Mouse (Mus musculus): Measurements from ENCODE around the gene Tacc2. TPM values are rescaled to one million over a fixed set of nuclear protein-coding genes. Genes with fewer than 3 reads are reported as not detected.

Tacc2 gene
- total RNA-seq, 2 experiments from 2014 or later = 27.5 to 58.4 TPM

GRCm38 (mm10) chr7:130617591-130617990 is 40.4 kb downstream of the Tacc2 start:
- no peak for DNase-seq

- DNase-seq = no peak
Observed at GRCm38 (mm10) chr7:130621068-130621467, 43.8 kb downstream of the Tacc2 start.

- DNase-seq = peak; percentile 44
Observed at GRCm38 (mm10) chr7:130621953-130622352, 44.7 kb downstream of the Tacc2 start.

GRCm38 (mm10) chr7:130622359-130622758 is 45.1 kb downstream of the Tacc2 start:
- no peak for DNase-seq

GRCm38 (mm10) chr7:130624299-130624698 is 47.1 kb downstream of the Tacc2 start:
- no peak for DNase-seq

- no peak for DNase-seq
Observed at GRCm38 (mm10) chr7:130625361-130625760, 48.1 kb downstream of the Tacc2 start.

GRCm38 (mm10) chr7:130628601-130629000 is 51.4 kb downstream of the Tacc2 start:
- DNase-seq = no peak

- no peak for DNase-seq
Observed at GRCm38 (mm10) chr7:130629999-130630398, 52.8 kb downstream of the Tacc2 start.

- no peak for DNase-seq
Observed at GRCm38 (mm10) chr7:130630956-130631355, 53.7 kb downstream of the Tacc2 start.

GRCm38 (mm10) chr7:130631553-130632378 is 54.5 kb downstream of the Tacc2 start:
- peak; percentile 76 for DNase-seq

GRCm38 (mm10) chr7:130632379-130632732 is 55.1 kb downstream of the Tacc2 start:
- DNase-seq = no peak

GRCm38 (mm10) chr7:130634259-130634871 is 57.1 kb downstream of the Tacc2 start:
- no peak for DNase-seq

GRCm38 (mm10) chr7:130635212-130635611 is 58.0 kb downstream of the Tacc2 start:
- DNase-seq = no peak

GRCm38 (mm10) chr7:130636274-130636673 is 59.0 kb downstream of the Tacc2 start:
- DNase-seq = no peak

- no peak for DNase-seq
Observed at GRCm38 (mm10) chr7:130636902-130637301, 59.7 kb downstream of the Tacc2 start.

- DNase-seq = no peak
Observed at GRCm38 (mm10) chr7:130637811-130638210, 60.6 kb downstream of the Tacc2 start.

- no peak for DNase-seq
Observed at GRCm38 (mm10) chr7:130640681-130641080, 63.4 kb downstream of the Tacc2 start.

- DNase-seq = no peak
Observed at GRCm38 (mm10) chr7:130645332-130645993, 68.2 kb downstream of the Tacc2 start.

- DNase-seq = peak; percentile 88
Observed at GRCm38 (mm10) chr7:130645994-130646761, 68.9 kb downstream of the Tacc2 start.

GRCm38 (mm10) chr7:130646762-130647139 is 69.5 kb downstream of the Tacc2 start:
- DNase-seq = peak; percentile 85

GRCm38 (mm10) chr7:130648061-130648460 is 70.8 kb downstream of the Tacc2 start:
- no peak for DNase-seq

- peak; percentile 41 for DNase-seq
Observed at GRCm38 (mm10) chr7:130649257-130649656, 72.0 kb downstream of the Tacc2 start.
